Comparison of ENCODE assay signal across 18 mouse cellular contexts in genomic region chr1:60941056-60942048, GRCm38 (mm10). TPM values are rescaled to one million over a fixed set of nuclear protein-coding genes. Genes with fewer than 3 reads are reported as not detected.
A peak's percentile ranks its signal among the peaks of the same experiment; 100 is the strongest.
DNase-seq lines count a peak whose midpoint lies in the region; ATAC-seq and TF ChIP-seq lines count a peak whose summit lies in the region.
"Had no signal": no experiment of that assay in that cellular context is flagged by ENCODE, and none has a peak within 500 bp of the region (broad histone marks: within the 10 kb centered on the region; RNA-seq: fewer than 3 reads in every experiment).

No protein-coding gene starts in this region.

- H3K4me1 ChIP-seq in embryonic facial prominence, embryonic 13.5 days: 0 out of 2 replicates have a peak, but pooled peaks cover under 1% of the 10 kb centered on the region
- no peaks in the 10 kb centered on the region for H3K4me1 ChIP-seq in embryonic facial prominence, embryonic 10.5 days
- peaks cover 22% of the 10 kb centered on the region; the same call in 1 of the 2 replicates for H3K4me1 ChIP-seq in spleen, adult 2 months (ENCODE audit: control insufficient read depth, insufficient read depth, insufficient read length)
- H3K4me1 ChIP-seq: stomach, embryonic 15.5 days had no signal

- no peaks in the 10 kb centered on the region for H3K27me3 ChIP-seq in embryonic facial prominence, embryonic 13.5 days
- H3K27me3 ChIP-seq in embryonic facial prominence, embryonic 10.5 days (replicated peaks; ENCODE audit: low read depth, poor library complexity, severe bottlenecking): no peaks in the 10 kb centered on the region
- H3K27me3 ChIP-seq in spleen, adult 2 months (ENCODE audit: control insufficient read depth, insufficient read depth, low read length): no peaks in the 10 kb centered on the region
- H3K27me3 ChIP-seq in splenic B cell, adult 2 months (ENCODE audit: control insufficient read depth, insufficient read depth, low read length, poor library complexity, severe bottlenecking): no peaks in the 10 kb centered on the region
- H3K27me3 ChIP-seq: stomach, embryonic 15.5 days had no signal

- no peak overlapping the region for H3K4me3 ChIP-seq in embryonic facial prominence, embryonic 13.5 days
- no peak overlapping the region for H3K4me3 ChIP-seq in embryonic facial prominence, embryonic 10.5 days
- H3K4me3 ChIP-seq in spleen, adult 2 months (ENCODE audit: extremely low read depth, insufficient read depth, insufficient read length): no peak overlapping the region
- H3K4me3 ChIP-seq: forebrain, embryonic 10.5 days; heart, embryonic 10.5 days; left cerebral cortex, adult 2 months; stomach, embryonic 15.5 days had no signal

- no peaks in the 10 kb centered on the region for H3K9me3 ChIP-seq in embryonic facial prominence, embryonic 13.5 days
- H3K9me3 ChIP-seq in embryonic facial prominence, embryonic 10.5 days: no peaks in the 10 kb centered on the region
- H3K9me3 ChIP-seq: forebrain, embryonic 10.5 days; heart, embryonic 10.5 days; stomach, embryonic 15.5 days had no signal

- WGBS in embryonic facial prominence, embryonic 13.5 days: 88% methylated on average over 5 of the region's 5 CpGs
- WGBS in embryonic facial prominence, embryonic 10.5 days: 89% methylated on average over 5 of the region's 5 CpGs
- whole genome bisulfite sequencing in spleen, adult 2 months: 57% methylated on average over 5 of the region's 5 CpGs

- peak overlapping the region; percentile 11; the same call in 1 of the 2 replicates for H3K27ac ChIP-seq in embryonic facial prominence, embryonic 13.5 days
- no peak overlapping the region for H3K27ac ChIP-seq in embryonic facial prominence, embryonic 10.5 days (replicated peaks)
- peak overlapping the region; percentile 87 for H3K27ac ChIP-seq in spleen, adult 2 months (ENCODE audit: insufficient read depth, low read length)
- H3K27ac ChIP-seq: forebrain, embryonic 10.5 days; heart, embryonic 10.5 days; left cerebral cortex, adult 2 months; liver, embryonic 14.5 days; stomach, embryonic 15.5 days had no signal

- no peak for DNase-seq in embryonic facial prominence, embryonic 10.5 days (ENCODE audit: low spot score)
- peak; percentile 26 to 55 for DNase-seq in spleen, adult 2 months (ENCODE audit: low read depth in 1 of 2, low spot score in 2 of 2)
- no peak for DNase-seq in spleen, postnatal 14 days (ENCODE audit: low spot score in 2 of 2)
- DNase-seq in splenic B cell, adult 2 months (ENCODE audit: low read depth, low spot score): peak; percentile 68
- no peak for DNase-seq in ovary, postnatal 10 days (ENCODE audit: low spot score)
- DNase-seq: cerebellum, adult 9-10 months; kidney, postnatal 4 days had no signal

- no peak for TF ChIP-seq CTCF in spleen, adult 2 months (IDR thresholded peaks at IDR 0.05; ENCODE audit: extremely low read depth, insufficient read depth, insufficient read length, insufficient replicate concordance)

- no peaks in the 10 kb centered on the region for H3K36me3 ChIP-seq in embryonic facial prominence, embryonic 13.5 days
- H3K36me3 ChIP-seq in embryonic facial prominence, embryonic 10.5 days (replicated peaks): no peaks in the 10 kb centered on the region
- H3K36me3 ChIP-seq in spleen, adult 2 months (ENCODE audit: control insufficient read depth, insufficient read depth, low read length): no peaks in the 10 kb centered on the region
- no peaks in the 10 kb centered on the region for H3K36me3 ChIP-seq in splenic B cell, adult 2 months (ENCODE audit: control insufficient read depth, insufficient read depth, low read length, poor library complexity, severe bottlenecking)
- H3K36me3 ChIP-seq: forebrain, embryonic 10.5 days; heart, embryonic 10.5 days; stomach, embryonic 15.5 days had no signal

- TF ChIP-seq POLR2A in spleen, adult 2 months (IDR thresholded peaks at IDR 0.05; ENCODE audit: low read depth, low read length): no peak

- no peak overlapping the region for H3K4me2 ChIP-seq in embryonic facial prominence, embryonic 13.5 days
- H3K4me2 ChIP-seq: stomach, embryonic 15.5 days had no signal

- no peak overlapping the region for H3K9ac ChIP-seq in embryonic facial prominence, embryonic 13.5 days
- H3K9ac ChIP-seq: liver, embryonic 14.5 days; stomach, embryonic 15.5 days had no signal

- ATAC-seq in embryonic facial prominence, embryonic 13.5 days (ENCODE audit: insufficient number of reproducible peaks, insufficient read depth, low FRiP score, low TSS enrichment, low read depth): no peak
- peak; percentile 51 for ATAC-seq in granulocyte monocyte progenitor cell, adult 5-6 weeks (replicated peaks; ENCODE audit: poor library complexity, severe bottlenecking)
- no peak for ATAC-seq in frontal cortex, adult (ENCODE audit: low TSS enrichment)
- ATAC-seq: intestine, postnatal 0 days had no signal

RNA-seq across cellular contexts. Expression of gene Icos, which starts 36.4 kb away (rescaled TPM):
- 0.27 and 0.67 TPM in 2 replicates for polyA plus RNA-seq in embryonic facial prominence, embryonic 13.5 days (2015; fragmentation: Nextera tagmentation; extraction: Ambion mirVana)
- 0.08 TPM in 1 of 2 replicates, not detected in the other for polyA plus RNA-seq in embryonic facial prominence, embryonic 10.5 days (2016; fragmentation: Nextera tagmentation; extraction: Ambion mirVana)
- 1.9 and 2.2 TPM in 2 replicates for polyA plus RNA-seq in spleen, adult 2 months (2012; rRNA removed)
- total RNA-seq in granulocyte monocyte progenitor cell, adult 5-6 weeks (2014; fragmentation: Nextera tagmentation): not detected in 2 replicates
- not detected in 2 replicates for total RNA-seq in granulocyte monocyte progenitor cell, adult 5-6 weeks (2017)
- total RNA-seq: gastrocnemius, adult 18-20 months had no signal

RNA-seq across cellular contexts. Expression of gene Ctla4, which starts 54.6 kb away (rescaled TPM):
- polyA plus RNA-seq in embryonic facial prominence, embryonic 13.5 days (2015; fragmentation: Nextera tagmentation; extraction: Ambion mirVana): not detected in 2 replicates
- not detected in 2 replicates for polyA plus RNA-seq in embryonic facial prominence, embryonic 10.5 days (2016; fragmentation: Nextera tagmentation; extraction: Ambion mirVana)
- polyA plus RNA-seq in spleen, adult 2 months (2012; rRNA removed): 2.4 and 2.7 TPM in 2 replicates
- total RNA-seq in granulocyte monocyte progenitor cell, adult 5-6 weeks (2014; fragmentation: Nextera tagmentation): not detected in 2 replicates
- not detected in 2 replicates for total RNA-seq in granulocyte monocyte progenitor cell, adult 5-6 weeks (2017)
- total RNA-seq: left cerebral cortex, adult 2 months had no signal
- polyA plus RNA-seq: forebrain, embryonic 10.5 days; heart, embryonic 10.5 days; hindbrain, embryonic 11.5 days; intestine, postnatal 0 days; liver, embryonic 14.5 days; stomach, embryonic 15.5 days had no signal

Comparison
In these comparisons a context has a peak if more than half of its experiments do, and no peak if none do; other contexts are left out.
1. DNase-seq: peak in spleen, adult 2 months (2 of 2) and splenic B cell, adult 2 months (single experiment); none in embryonic facial prominence, embryonic 10.5 days (single experiment), spleen, postnatal 14 days (0 of 2) and ovary, postnatal 10 days (single experiment).